Mouse (Mus musculus): ENCODE measurements around the gene Hyal1.

Gene Hyal1

DNA sequence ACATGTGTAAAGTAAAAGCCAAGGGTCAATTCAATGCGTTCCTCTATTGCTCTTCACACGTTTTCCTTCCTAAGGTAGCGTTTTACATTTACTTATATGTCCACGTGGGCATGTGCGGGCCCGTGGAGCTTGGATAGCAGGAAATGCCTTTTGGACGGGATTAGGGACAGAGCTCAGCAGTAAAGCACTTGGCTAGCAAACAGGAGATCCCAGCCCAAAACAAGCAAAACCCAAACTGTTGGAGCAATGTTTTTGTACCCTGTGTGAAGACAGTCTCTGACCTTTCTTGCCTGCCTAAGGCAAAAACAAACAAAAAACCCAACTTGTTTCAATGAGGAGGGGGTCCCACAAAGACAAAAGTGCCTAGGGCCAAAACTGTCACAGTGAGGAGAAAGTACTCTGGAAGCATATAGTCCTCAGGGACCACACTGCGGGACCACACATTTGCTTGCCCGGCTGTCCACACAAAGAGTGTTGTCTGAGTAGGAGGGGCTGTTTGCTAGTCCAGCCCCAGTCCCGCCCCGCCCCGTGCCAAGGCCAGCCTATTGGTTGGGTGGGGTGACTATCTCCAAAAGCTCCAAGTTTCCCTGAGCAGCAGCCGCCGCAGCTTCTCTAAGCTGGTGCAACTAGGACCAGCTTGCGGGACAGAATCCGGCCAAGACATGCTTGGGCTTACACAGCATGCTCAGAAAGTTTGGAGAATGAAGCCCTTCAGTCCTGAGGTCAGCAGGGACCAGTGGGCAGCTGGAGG is at the start of gene Hyal1:
Hyal1 (plus strand) TSS at position 571 of the 751 bp plus-strand sequence.
- CTCF ChIA-PET, result no interaction called here

- CTCF ChIA-PET, result no interaction called here
Observed at GRCm38 (mm10) chr9:107533791-107534407, 42.8 kb upstream of the Hyal1 start, which contains the start of gene Tmem115. TSS of gene Tmem115 (plus strand) at chr9:107533945.

DNA sequence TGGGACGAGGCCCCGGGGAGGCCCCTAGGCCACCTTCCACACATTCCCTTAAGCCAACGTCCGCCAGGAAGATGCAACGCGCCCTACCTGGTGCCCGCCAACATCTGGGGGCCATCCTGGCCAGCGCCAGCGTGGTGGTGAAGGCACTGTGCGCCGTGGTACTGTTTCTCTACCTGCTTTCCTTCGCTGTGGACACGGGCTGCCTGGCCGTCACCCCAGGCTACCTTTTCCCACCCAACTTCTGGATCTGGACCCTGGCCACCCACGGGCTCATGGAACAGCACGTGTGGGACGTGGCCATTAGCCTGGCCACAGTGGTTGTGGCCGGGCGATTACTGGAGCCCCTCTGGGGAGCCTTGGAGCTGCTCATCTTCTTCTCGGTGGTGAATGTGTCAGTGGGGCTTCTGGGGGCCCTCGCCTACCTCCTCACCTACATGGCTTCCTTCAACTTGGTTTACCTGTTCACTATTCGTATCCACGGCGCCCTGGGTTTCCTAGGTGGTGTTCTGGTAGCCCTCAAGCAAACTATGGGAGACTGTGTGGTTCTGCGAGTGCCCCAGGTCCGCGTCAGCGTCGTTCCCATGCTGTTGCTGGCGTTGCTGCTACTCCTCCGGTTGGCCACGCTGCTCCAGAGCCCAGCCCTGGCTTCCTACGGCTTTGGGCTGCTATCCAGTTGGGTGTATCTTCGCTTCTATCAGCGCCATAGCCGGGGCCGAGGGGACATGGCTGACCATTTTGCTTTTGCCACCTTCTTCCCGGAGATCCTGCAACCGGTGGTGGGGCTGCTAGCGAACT is 42.1 kb upstream of the Hyal1 start:
- CTCF ChIA-PET, result no interaction called here

DNA sequence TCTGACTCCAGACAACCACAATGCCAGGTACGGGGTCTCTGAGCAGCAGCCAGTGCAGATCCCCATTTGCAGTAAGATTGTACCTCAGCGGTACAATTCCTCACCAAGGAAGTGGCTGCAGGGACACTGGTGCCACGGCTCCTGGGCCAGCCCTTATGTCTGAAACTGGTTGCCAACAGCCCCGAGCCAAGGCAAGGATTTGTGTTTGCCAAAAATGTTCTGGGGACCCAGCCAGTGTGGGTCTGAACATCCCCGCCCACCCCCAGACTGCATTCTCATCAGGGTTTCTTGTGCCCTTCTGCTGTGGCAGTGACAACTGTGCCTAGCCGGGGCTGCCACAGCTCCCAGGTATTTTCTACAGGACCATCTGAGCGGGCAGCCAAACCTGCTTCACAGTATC is 38.5 kb upstream of the Hyal1 start:
- CTCF ChIA-PET, result no interaction called here

GRCm38 (mm10) chr9:107538711-107539110 is 38.0 kb upstream of the Hyal1 start:
- CTCF ChIA-PET, result no interaction called here

DNA sequence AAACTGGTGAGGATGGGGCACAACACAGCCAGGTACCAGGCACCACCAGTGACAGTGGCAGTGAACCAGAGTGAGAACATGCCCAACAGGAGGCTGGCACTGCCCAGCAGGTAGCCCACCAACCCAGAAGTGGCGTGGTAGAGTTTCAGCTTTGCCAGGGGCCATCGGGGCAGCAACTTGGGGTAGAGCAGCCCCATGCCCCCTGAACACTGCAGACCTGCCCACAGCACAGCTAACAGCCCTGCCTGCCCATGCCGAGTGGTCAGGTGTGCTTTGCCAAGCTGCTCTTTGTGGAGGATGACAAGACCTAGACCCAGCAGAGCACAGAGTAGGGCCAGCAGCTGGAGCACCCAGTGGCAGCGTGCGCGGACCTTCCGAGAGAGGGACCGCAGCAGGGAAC is 36.8 kb upstream of the Hyal1 start:
- CTCF ChIA-PET, result no interaction called here

DNA sequence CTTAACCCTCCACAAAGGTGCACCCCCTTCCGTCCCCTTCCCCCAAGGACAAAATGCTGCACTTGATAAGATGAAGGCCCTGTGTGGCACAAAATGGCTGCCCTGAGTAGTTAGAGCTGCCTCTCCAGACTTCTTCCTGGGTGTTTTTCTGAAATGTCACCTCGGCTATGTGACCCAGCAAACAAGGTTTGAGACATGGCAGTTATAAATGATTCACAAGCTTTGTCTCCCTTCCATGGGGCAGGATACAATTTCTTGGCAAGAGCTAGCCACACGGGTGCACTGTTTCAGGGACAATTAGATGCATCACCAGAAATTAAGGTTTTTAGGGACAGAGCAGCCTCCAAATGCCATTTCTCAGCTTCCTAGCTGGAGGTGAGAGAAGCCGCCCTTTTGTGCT is 36.3 kb upstream of the Hyal1 start:
- CTCF ChIA-PET, result no interaction called here

- CTCF ChIA-PET, result no interaction called here
Observed at GRCm38 (mm10) chr9:107541005-107541404, 35.7 kb upstream of the Hyal1 start.

DNA sequence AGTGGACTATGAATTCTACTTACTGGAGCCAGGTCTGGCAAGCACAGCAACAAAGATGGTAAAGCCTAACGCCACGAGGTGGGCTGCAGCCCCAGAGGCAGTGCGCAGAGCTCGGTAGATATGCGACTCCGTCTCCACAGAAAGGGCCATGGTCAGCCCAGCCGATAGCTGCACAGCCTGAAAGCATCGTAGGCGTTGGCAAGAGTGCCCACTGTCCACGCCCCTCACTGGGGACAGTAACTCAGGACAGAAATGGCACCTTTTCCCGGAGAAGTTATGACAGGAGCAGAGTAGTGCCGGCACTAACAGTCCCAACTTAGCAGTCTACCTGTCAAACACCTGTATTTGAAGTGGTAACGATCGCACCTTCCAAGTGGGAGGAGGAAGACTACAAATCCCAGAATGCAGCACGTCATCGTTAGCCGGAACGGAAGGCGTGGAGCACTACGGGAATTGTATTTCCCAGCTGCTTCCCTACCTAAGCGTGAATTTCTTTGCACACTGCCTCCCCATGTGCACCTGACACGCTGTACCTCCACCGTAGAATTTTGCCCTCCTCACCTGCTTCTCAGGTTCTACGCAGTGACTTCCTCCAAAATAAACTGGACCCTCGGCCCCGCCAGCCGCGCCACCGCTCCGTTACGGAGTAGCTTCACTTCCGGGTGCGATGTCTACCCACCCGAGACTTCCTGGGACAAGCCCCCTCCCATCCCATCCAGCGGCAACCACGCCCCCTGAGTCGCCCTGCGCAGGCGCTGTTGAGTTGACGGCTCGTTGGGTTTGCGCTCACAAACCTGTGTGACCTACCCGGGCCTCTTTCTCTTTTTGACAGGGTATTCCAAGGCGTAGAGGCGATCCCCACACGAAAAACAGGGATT is 35.0 kb upstream of the Hyal1 start, which contains the start of the genes Cyb561d2 and Nprl2:
Cyb561d2 (minus strand) TSS at position 720 of the 878 bp plus-strand sequence.
Nprl2 (plus strand) TSS at position 753 of the 878 bp plus-strand sequence.
- CTCF ChIA-PET, result interaction anchor here (0.6 kb wide), 1 partner anchor 1316 kb away, joined by 7 read pairs; no protein-coding TSS in a partner anchor

DNA sequence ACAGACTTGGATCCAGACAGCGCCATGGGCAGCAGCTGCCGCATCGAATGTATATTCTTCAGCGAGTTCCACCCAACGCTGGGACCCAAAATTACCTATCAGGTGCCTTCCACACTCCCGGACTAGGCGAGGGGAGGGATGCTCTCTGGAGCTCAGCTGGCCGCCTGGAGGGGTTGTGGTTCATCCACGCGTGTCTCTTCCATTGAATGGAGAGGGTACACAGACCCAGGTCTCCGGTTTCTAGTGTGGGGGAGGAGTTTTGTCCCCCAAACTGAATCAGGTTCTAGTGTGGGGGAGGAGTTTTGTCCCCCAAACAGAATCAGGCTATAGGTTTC is 34.4 kb upstream of the Hyal1 start:
- CTCF ChIA-PET, result no interaction called here

GRCm38 (mm10) chr9:107542721-107543120 is 34.0 kb upstream of the Hyal1 start:
- CTCF ChIA-PET, result no interaction called here

- CTCF ChIA-PET, result interaction anchor here (1.1 kb wide), 1 partner anchor 19 kb away, joined by 3 read pairs; no protein-coding TSS in a partner anchor
Observed at GRCm38 (mm10) chr9:107543299-107543698, 33.4 kb upstream of the Hyal1 start.

- CTCF ChIA-PET, result interaction anchor here (1.1 kb wide), 1 partner anchor 18 kb away, joined by 3 read pairs; no protein-coding TSS in a partner anchor
Observed at GRCm38 (mm10) chr9:107544196-107544700, 32.5 kb upstream of the Hyal1 start.

DNA sequence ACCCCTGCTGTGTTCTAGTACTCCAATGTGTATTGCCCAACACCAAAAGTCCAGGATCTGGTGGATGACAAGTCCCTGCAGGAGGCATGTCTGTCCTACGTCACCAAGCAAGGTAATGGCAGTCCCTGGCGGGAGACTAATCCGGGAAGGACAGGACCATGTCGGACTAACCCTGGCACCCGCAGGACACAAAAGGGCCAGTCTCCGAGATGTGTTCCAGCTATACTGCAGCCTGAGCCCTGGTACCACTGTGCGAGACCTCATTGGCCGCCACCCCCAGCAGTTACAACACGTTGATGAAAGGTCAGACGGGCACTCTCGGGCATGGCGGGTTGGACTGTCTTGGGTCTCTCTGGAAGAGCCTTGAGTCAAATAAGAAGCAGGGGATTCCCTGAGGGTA is 32.0 kb upstream of the Hyal1 start:
- CTCF ChIA-PET, result no interaction called here

GRCm38 (mm10) chr9:107545199-107545598 is 31.5 kb upstream of the Hyal1 start:
- CTCF ChIA-PET, result no interaction called here

- CTCF ChIA-PET, result no interaction called here
Observed at GRCm38 (mm10) chr9:107545602-107546001, 31.1 kb upstream of the Hyal1 start.

GRCm38 (mm10) chr9:107547026-107547425 is 29.7 kb upstream of the Hyal1 start, which contains the start of gene Zmynd10:
TSS of gene Zmynd10 (plus strand) at chr9:107547298.
- CTCF ChIA-PET, result interaction anchor here (0.6 kb wide), 1 partner anchor 277 kb away, joined by 16 read pairs; no protein-coding TSS in a partner anchor

GRCm38 (mm10) chr9:107547957-107548356 is 28.8 kb upstream of the Hyal1 start:
- CTCF ChIA-PET, result interaction anchor here (0.6 kb wide), 2 partner anchors 32 to 1074 kb away, joined by 3 read pairs; no protein-coding TSS in a partner anchor

DNA sequence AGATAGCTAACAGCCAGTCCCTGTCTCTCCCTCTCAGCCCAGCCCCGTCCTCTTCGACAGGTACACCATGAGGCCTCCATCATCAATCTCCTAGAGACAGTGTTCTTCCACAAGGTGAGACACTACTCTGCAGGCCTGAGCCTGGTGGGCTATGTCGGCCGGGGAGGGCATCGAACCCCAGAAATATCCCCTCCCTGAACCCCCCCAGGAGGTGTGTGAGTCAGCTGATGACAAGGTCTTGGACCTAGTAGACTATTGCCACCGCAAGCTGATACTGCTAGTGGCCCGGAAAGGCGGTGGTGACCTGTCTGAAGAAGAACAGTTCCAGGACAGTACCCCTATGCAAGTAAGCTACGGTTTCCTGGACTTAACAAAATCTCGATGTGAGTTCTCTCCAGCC is 27.9 kb upstream of the Hyal1 start:
- CTCF ChIA-PET, result no interaction called here

DNA sequence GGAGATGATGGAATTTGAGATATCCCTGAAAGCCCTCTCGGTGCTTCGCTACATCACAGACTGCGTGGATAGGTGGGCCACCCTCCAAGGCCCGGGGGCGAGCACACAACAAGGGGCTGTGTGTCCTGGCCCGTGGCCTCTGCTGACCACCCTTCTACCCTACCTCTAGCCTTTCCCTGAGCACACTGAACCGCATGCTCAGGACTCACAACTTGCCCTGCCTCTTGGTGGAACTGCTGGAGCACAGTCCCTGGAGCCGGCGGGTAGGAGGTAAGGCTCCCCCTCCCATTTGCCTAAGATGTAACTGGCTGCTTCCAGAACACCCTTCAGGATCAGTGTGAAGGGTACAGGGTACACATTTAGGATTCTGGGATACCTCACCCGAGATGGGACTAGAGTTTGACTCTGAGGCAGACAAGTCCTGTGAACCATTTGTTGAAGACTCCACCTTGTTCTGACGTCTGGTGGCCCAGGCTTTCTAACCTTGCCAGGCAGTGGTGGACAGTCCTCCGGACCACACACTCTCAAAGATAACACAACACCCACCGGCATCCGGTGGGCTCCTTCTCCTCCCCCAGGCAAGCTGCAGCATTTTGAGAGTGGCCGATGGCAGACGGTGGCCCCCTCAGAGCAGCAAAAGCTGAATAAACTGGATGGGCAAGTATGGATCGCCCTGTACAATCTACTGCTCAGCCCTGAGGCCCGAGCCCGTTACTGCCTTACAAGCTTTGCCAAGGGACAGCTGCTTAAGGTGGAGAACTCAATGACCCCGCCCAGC is 27.2 kb upstream of the Hyal1 start:
- CTCF ChIA-PET, result interaction anchor here (0.7 to 1.4 kb wide), 2 partner anchors 13 to 1017 kb away, joined by 3 to 7 read pairs; partner anchors contain the start of gene Tusc2
